Mouse (Mus musculus) small intestine, adult 2 months (tissue): ENCODE data around the gene Ccdc182. TPM values are rescaled to one million over a fixed set of nuclear protein-coding genes. Genes with fewer than 3 reads are reported as not detected.

Experiments
- H3K27ac ChIP-seq: fragments of 200-500 bp; 2 replicates; pipeline ENCODE4 v1.5.1; 2012; ENCODE audit warnings: low read depth, low read length, control low read depth, inconsistent platforms; ENCODE audit not compliant: insufficient read depth
- H3K27me3 ChIP-seq: fragments of 200-500 bp; 2 replicates; pipeline ENCODE4 v1.6.1; 2012; ENCODE audit warnings: mild to moderate bottlenecking, moderate library complexity, low read length, inconsistent platforms; ENCODE audit not compliant: control insufficient read depth, insufficient read depth
- H3K36me3 ChIP-seq: fragments of 200-500 bp; 2 replicates; pipeline ENCODE4 v1.6.1; 2012; ENCODE audit warnings: mild to moderate bottlenecking, low read length, control low read depth, inconsistent platforms; ENCODE audit not compliant: control insufficient read depth, insufficient read depth
- H3K4me1 ChIP-seq: fragments of 200-500 bp; 2 replicates; pipeline ENCODE4 v1.6.1; 2012; ENCODE audit warnings: low read length, inconsistent platforms, mixed read lengths; ENCODE audit not compliant: control insufficient read depth, insufficient read depth, insufficient read length
- H3K4me3 ChIP-seq: fragments of 200-500 bp; 2 replicates; pipeline ENCODE4 v1.5.1; 2012; ENCODE audit warnings: low read depth, mild to moderate bottlenecking, control low read depth, inconsistent platforms, low read length, moderate library complexity
- CTCF ChIP-seq: fragments of 200-500 bp; IDR thresholded peaks from 2 replicates; pipeline ENCODE4 v1.5.1; 2012; ENCODE audit warnings: low read depth, mild to moderate bottlenecking, control low read depth, inconsistent platforms, low read length, moderate library complexity, mixed read lengths; ENCODE audit not compliant: insufficient replicate concordance, insufficient read length; ENCODE audit errors: extremely low read depth
- POLR2A ChIP-seq: fragments of 200-500 bp; IDR thresholded peaks from 2 replicates; pipeline ENCODE4 v1.6.1; 2012; ENCODE audit warnings: low read depth, mild to moderate bottlenecking, control low read depth, inconsistent platforms, low read length, moderate library complexity
- WGBS: fragments of 180-500 bp; shearing (Covaris S2); methylation state at CpG from one replicate; pipeline ENCODE4 v1.1.7; 2018; 5-methylcytosine and 5-hydroxymethylcytosine counted together
- polyA plus RNA-seq: library from polyadenylated mRNA; depleted of rRNA; stranded (reverse); fragments of >200 nt; gene quantifications from 2 replicates; pipeline ENCODE4 v1.2.3, GENCODE M21; 2012

The Ccdc182 gene
- polyA plus RNA-seq, 1 experiment = not detected

GRCm38 (mm10) chr11:88252767-88253513 lies 40.9 kb upstream of the Ccdc182 start:
- Histone ChIP-seq H3K27me3 (no peaks in the 10 kb centered on the region), H3K4me1 (no peaks in the 10 kb centered on the region; the same call in 1 of the 2 replicates), H3K4me3 (no peak overlapping the region), H3K27ac (no peak overlapping the region), H3K36me3 (no peaks in the 10 kb centered on the region)
- TF ChIP-seq CTCF = no peak
- no peak for TF ChIP-seq POLR2A
- 40% methylated on average over 17 of the region's 18 CpGs for whole genome bisulfite sequencing

- no peaks in the 10 kb centered on the region; the same call in 1 of the 2 replicates for H3K4me1 ChIP-seq
- no peak overlapping the region for H3K27ac ChIP-seq
- no peaks in the 10 kb centered on the region for H3K36me3 ChIP-seq
- H3K4me3 ChIP-seq = no peak overlapping the region
- no peaks in the 10 kb centered on the region for H3K27me3 ChIP-seq
- WGBS = 83% methylated on average over 7 of the region's 7 CpGs
- TF ChIP-seq CTCF (no peak), POLR2A (no peak)
Observed at GRCm38 (mm10) chr11:88253514-88254167, 40.2 kb upstream of the Ccdc182 start.

GRCm38 (mm10) chr11:88257700-88258099 lies 36.2 kb upstream of the Ccdc182 start:
- H3K36me3 ChIP-seq = no peaks in the 10 kb centered on the region
- H3K27ac ChIP-seq = no peak overlapping the region
- TF ChIP-seq POLR2A = no peak
- H3K4me1 ChIP-seq = no peaks in the 10 kb centered on the region
- no peaks in the 10 kb centered on the region for H3K27me3 ChIP-seq
- H3K4me3 ChIP-seq = no peak overlapping the region
- WGBS = 70% methylated on average over 4 of the region's 4 CpGs

- H3K27ac ChIP-seq = no peak overlapping the region
- no peak for TF ChIP-seq POLR2A
- peak; percentile 17; the same call in 1 of the 2 replicates for TF ChIP-seq CTCF
- no peaks in the 10 kb centered on the region for H3K27me3 ChIP-seq
- H3K36me3 ChIP-seq = no peaks in the 10 kb centered on the region
- H3K4me3 ChIP-seq = no peak overlapping the region
- no peaks in the 10 kb centered on the region for H3K4me1 ChIP-seq
- WGBS = 82% methylated on average over 4 of the region's 4 CpGs
Observed at GRCm38 (mm10) chr11:88258212-88258611, 35.6 kb upstream of the Ccdc182 start.

GRCm38 (mm10) chr11:88260463-88260862 lies 33.4 kb upstream of the Ccdc182 start:
- no peak overlapping the region for H3K4me3 ChIP-seq
- no peaks in the 10 kb centered on the region for H3K36me3 ChIP-seq
- no peaks in the 10 kb centered on the region for H3K4me1 ChIP-seq
- TF ChIP-seq CTCF (no peak), POLR2A (no peak)
- H3K27ac ChIP-seq = no peak overlapping the region
- H3K27me3 ChIP-seq = no peaks in the 10 kb centered on the region
- WGBS = 34% methylated on average over 7 of the region's 7 CpGs

- TF ChIP-seq POLR2A (no peak), CTCF (no peak)
- H3K27ac ChIP-seq = no peak overlapping the region
- H3K4me3 ChIP-seq = no peak overlapping the region
- 81% methylated on average over 5 of the region's 5 CpGs for WGBS
- H3K4me1 ChIP-seq = no peaks in the 10 kb centered on the region
- H3K27me3 ChIP-seq = no peaks in the 10 kb centered on the region
- no peaks in the 10 kb centered on the region for H3K36me3 ChIP-seq
Observed at GRCm38 (mm10) chr11:88264889-88265288, 29.0 kb upstream of the Ccdc182 start.

- TF ChIP-seq CTCF (no peak), POLR2A (no peak)
- no peaks in the 10 kb centered on the region for H3K4me1 ChIP-seq
- H3K4me3 ChIP-seq = no peak overlapping the region
- 41% methylated on average over 6 of the region's 6 CpGs for WGBS
- no peak overlapping the region for H3K27ac ChIP-seq
- H3K36me3 ChIP-seq = no peaks in the 10 kb centered on the region
- H3K27me3 ChIP-seq = no peaks in the 10 kb centered on the region
Observed at GRCm38 (mm10) chr11:88266311-88266710, 27.5 kb upstream of the Ccdc182 start.
